Mouse (Mus musculus): ENCODE data around the gene Inhba.
A peak's percentile ranks its signal among the peaks of the same experiment; 100 is the strongest.

The Inhba gene

DNA sequence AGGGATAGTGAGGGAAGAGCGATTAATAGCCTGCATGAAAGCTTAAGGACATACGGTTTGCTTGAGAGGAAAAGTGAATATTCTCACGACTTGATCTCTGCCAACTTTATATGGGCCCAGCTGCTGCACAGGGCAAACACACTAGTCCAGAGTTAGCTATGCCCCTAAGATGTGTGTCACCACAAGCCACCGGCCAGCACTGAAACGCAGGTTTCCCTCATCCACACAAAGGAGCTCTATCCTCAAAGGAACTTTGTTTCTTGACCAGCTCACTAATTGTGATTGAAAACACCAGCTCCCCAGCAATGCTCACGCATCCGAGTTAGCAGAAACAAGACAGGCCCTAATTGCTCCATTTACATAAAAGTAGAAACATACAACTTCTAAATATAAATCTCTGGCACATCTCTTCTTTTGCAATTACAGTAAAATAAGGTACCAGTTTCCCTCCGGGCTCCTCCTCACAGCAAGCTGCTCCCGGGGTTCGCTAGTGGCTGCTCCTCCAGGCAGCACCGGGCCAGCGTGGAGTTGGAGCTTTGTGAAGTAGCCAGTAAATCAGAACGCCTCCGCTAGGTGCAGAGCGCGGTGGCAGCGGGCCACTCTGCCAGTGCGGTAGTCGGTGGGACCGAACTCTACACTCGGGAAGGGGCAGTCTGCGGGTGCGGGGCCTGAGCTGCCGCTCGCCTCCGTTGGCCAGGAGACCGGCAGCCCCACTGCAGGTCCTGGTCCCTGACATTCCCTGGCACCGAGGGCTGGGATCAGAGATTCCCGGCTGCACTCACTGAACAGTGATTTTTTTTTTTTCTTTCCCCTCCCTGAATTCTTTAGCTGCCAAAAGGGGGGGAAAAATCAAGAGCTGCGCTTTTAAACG lies at the start of gene Inhba:
Gene Inhba, plus strand, starts transcription at position 480 of the 871 bp plus-strand sequence.
- peak; percentile 32 for DNase-seq (ENCODE audit: low spot score)

DNA sequence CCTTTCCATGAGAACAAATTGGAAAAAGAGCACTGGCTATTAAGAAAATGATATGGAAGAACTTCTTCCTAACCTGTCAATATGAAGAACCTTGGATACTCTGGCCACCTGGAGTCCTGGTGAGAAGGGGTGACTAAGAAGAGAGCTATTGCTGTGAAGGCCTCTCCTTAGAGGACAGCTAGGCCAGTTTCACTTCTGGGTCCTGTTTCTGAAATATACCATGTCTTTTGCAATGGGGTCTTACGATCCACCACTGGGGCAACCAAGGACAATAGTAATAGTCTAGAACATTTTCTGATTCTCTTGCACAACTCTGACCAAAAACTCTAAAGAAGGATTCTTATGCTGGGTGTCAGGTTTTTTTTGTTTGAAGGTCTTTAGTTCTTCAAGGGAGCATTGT lies 35.1 kb upstream of the Inhba start:
- no peak for DNase-seq (ENCODE audit: low spot score)

DNA sequence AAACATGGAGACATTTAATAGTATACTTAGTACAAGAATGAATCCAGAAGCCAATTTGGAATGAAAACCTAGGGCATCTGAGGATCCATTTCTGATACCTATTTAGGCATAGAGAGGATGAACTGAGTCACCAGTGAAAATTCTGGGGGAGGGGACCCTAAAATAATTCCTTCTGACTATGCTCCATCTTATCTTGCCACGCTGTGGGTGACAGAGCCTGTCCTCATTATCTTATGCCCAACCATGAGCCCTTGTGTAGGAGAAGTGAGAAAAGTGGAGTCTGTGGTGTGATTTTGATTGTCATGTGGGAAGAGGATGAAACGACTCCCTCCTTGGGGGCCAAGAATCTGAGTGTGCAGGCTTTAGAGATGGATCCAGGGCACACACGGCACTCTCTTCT lies 32.1 kb upstream of the Inhba start:
- DNase-seq (ENCODE audit: low spot score) = no peak

DNA sequence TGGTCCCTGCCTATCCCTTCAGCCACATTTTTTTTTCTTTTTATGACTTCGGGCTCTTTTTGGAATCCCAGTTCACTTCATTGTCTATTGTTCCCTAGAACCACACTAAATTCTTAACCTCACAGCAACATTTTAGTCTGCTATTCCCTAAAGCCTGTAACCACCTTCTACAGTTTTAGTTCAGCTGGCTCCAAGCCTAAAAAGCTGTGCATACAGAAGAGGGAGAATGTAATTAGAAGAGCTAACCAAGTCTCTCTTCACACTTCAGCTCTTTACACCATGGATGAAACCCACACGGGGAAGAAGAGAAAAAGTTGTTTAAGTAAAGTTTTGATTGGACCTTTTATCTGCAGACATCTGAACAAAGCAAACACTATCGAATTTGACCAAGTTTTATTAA lies 29.6 kb upstream of the Inhba start:
- no peak for DNase-seq (ENCODE audit: low spot score)

DNA sequence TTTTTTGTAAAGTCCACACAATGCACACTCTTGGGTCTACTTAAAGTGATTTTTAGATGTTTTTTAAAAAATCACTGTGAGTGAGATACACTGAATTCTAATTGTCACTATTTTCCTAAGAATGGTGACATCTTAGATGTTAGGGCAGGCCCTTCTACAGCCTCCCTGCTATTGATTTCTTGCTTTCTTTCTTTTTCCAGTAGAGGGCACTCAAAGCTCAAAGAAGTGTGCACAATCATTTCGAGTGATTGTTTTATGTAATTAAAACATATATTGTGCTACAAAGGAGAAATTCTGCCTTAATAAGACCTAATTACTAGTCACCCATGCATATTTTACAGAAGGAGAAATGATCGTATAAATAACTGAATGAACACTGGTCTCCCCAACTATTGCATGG lies 25.9 kb upstream of the Inhba start:
- DNase-seq (ENCODE audit: low spot score) = no peak

DNA sequence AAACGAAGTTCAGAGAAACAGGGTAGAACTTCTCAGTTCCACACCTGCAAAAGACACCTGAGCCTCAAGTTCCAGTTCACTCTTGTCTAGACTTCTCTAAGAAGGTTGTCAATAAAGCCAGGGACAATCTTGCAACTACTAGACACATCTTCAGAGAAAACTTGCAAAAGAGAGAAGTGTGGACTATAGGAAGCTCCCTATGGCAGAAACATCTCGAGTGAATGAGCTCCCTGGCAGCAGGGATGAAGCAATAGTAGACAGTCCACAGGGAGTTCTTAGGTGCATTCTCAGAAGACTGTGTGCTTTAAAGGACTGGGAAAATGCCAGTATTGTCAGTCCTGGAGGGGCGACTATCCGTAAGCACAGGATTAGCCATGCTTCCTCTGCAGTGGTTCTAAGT lies 25.5 kb upstream of the Inhba start:
- no peak for DNase-seq (ENCODE audit: low spot score)

DNA sequence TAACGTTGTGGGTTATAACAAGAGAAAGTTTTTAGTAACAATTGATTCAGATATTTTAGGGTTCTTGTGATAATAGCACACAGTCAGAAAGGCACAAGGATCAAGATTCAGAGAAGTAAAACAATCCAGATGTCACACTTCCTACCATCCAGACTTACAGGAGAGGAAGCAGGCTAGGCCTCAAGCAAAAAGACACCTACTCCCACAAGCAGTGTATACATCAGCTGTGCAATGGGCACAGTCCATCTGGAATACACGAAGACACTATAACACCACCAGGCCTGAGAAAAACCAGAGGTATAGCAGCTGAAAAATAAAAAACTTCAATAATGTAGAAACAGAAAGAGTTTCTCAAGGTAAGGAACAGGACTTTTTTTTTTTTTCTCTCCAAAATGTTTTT lies 16.3 kb upstream of the Inhba start:
- no peak for DNase-seq (ENCODE audit: low spot score)

DNA sequence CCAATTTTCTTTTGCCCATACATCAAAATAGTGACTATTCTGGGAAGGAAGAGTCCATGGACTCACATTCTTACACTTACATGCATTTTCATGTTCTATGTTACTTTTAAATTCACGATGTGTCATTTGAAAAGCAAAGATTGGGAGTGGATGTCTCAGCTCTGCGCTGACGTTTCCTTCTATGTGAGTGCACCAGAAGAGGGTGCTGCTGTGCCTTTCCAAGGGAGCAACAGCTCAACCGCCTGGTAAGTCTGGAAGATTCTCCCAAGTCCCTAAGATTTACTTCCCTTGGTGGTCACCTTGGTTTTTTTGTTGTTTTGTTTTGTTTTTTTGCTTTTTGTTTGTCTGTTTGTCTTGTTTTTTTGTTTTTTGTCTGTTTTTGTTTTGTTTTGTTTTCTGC lies 6.1 kb upstream of the Inhba start:
- DNase-seq (ENCODE audit: low spot score) = peak; percentile 49

DNA sequence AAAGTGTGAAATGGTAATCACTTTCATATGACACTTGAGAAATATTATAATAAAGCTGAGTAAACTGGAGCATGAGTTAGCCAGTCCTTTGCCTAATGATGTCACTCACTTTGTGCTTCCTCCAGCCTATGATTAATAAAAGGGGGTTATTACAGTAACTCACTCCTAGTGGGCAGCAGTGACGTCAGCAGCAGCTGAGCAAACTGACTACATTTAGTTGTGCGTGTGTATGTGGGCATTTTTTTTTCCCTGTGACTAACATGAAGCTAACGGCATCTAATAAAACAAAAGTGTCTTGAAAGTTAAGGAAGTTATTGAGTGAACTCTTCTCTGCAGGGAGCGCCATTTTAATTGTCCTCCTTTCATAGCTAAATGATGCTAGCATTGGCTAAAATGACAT lies 3.9 kb upstream of the Inhba start:
- DNase-seq (ENCODE audit: low spot score) = no peak

DNA sequence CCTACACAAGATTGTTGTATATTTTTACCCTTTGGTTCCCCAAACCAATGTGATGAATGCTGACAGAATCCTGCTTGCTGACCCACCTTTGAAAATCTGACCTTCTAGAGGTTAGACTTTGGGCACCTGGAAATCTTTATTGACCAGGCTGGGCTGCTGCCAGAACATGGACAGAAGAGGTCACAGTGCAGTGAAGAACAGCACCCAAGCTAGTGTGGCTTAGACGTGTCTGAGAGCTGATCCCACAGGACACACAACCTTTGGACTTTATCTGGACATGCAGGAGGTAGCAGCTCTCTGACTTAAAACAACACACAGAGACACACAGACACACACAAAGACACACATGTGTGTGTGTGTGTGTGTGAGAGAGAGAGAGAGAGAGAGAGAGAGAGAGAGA lies 3.3 kb upstream of the Inhba start:
- DNase-seq (ENCODE audit: low spot score) = no peak

DNA sequence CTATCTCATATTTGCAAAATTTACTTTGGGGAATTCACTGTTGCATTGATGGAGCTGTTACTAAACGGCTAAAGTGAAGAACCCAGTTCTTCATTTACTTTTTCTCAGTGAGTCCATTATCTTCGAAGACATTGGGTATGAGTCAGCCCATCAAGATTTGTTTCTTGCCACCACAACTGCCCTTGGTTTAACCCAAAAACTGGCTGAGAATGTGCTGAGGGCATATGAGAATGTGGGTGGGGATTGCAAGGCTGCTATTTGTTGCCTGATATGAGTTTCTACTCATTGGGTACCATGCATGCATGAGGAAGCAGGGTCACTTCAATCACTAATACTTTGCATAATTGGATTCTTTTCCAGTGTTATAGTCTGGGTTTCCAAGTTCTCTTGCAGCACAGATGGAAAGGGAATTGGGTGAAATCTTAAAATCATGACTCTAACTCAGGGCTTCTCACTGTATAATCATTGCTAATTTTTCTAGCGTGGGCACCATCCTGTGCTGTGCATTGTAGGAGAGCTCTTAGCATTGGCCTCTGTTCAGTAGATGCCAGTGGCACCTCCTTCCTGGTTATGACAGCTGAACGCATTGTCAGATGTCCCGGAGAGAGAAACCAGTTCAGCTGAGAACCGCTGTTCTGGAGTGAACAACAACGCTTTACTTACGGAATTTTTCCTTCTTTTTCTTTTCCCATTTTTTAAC lies 1.7 kb upstream of the Inhba start:
- DNase-seq (ENCODE audit: low spot score) = no peak

DNA sequence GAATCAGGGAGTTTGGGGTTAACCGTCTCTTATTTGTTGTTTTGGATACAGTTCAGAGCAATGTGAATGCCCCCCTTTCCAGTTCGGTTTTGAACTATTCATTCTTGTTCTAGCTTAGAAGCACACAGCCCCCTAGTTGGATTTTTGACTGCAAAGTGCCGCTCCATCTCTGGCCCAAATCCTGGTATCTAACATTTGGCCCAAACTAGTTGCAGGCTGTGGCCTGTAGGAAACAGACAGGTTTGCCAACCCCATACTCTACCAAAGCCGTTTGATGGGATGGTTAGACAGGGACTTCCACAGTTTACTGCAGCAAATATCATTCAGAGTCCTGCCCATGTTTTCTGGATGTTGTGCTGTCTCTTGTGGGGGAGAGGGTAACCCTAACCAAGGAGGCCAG lies 1.1 kb upstream of the Inhba start:
- no peak for DNase-seq (ENCODE audit: low spot score)

DNA sequence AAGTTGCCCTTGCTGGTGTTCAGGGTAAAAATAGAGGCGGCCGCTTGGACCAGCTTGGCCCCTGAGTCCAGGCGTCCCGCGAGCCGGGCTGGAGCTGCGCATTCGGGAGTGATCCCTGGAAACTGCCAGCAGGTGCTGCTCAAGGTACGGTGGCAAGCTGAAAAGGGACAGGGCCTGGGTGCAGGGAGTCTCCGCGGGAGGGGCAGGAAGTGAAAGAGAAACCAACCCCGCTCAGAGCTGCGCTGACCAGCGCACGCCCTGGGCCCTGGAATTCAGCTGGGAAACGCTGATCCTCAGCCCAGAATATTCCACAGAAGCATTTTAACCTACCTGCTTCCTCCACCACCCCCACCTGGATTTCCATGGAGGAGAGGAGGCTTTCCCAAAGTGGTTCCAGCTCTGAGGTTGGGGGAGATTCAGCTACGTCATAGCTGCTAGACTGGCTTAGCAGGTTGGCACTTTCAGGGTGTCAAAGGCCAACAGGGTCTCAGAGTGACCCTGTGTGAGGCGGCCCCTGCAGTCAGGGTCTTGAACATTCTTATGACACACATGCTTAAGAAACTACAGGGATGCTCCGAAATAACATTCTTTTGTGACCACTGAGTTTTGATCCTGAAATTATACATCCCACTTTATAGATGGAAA lies 714 bp downstream of the Inhba start:
- DNase-seq (ENCODE audit: low spot score) = peak; percentile 51

DNA sequence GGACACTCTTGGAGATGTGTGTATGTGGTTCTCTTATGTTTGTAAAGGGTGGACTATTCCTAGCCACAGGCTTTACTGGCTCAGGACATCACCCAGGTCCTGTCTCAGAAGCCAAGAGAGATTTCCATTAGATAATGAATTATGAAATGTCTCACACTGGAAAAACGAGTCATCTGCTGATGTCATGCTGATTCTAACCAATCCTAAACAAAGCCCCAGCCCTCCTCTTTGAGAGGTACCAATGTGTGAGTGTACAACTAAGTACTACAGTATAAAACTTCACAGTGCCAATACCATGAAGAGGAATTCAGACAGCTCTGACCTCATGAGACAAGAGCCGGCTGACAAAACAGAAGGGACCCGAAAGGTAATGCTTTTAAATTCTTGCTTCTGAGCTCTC lies 2.5 kb downstream of the Inhba start:
- DNase-seq (ENCODE audit: low spot score) = no peak

DNA sequence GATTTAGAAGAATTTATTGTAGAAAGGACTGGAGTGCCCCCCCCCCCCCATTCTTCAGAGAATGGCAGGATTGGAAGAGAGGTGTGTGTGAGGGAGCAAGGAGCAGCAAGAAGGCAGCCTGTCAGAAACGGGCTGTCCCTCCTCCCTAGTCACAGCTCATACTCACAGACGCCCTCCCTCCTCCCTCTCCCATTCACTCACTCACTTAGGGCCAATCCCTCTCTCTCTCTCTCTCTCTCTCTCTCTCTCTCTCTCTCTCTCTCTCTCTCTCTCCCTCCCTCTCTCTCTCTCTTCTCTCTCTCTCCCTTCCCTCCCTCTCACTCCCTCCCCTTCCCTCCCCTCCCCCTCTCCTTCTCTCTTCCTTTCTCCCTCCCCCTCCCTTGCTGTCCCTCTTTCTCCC lies 4.9 kb downstream of the Inhba start:
- DNase-seq (ENCODE audit: low spot score) = no peak

DNA sequence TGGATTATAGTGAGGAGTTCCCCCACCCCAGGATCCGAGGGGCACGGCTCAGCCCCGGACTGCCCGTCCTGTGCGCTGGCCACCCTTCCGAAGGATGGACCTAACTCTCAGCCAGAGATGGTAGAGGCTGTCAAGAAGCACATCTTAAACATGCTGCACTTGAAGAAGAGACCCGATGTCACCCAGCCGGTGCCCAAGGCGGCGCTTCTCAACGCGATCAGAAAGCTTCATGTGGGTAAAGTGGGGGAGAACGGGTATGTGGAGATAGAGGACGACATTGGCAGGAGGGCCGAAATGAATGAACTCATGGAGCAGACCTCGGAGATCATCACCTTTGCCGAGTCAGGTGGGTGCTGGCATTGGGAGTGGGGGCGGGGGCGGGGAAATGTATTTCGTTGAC lies 5.7 kb downstream of the Inhba start:
- DNase-seq (ENCODE audit: low spot score) = no peak

DNA sequence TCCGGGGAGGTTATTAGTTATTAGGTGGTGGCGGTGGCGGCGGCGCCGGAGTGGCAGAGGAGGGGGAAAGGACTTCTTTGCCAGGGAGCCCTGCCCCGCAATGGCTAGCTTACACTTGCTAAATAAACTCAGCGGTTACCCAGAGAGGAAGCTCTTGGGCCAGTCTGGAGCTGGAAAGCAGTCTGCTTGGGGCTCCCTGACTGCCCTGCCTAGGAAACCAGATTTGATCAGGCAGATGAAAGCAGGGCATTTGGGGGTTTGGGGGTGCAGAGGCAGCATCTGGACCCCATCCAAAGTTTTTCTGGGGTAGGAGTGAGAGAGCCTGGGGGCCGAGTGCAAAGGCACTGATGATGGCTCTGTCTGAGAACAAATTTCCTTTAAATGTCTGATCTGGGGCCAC lies 6.1 kb downstream of the Inhba start:
- no peak for DNase-seq (ENCODE audit: low spot score)

DNA sequence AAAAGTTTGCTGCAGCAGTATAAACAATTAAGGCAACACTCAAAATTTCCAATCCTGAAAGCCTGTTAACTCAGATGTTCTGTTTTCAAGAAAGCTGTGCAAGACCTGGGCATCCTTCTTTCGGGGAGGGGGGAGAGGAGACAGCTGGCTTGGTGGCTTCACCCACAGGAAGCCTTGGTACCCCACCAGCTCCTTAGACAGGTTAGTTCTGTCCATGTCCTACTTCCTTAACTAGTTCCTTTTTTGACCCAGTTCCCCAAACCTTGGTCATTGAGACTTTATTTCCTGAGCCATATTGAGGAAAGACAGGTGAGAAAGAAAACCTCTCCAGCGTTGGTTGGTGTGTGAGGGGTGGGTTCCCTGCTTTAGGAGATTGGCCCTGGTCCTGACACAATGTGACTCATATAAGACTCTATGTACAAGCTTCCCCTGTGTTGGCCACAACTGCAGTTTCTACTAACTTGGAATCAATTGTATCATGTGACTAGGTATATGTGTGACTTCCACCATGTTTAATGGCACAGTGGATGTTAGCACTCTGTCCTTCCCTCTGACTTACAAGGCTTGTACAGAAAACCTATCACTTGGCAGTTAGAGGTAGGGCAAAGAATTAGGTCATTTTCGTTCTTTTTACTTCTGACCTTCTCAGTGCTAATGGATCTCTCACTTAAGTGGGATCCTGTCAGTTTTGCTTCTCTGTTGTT lies 7.3 kb downstream of the Inhba start:
- DNase-seq (ENCODE audit: low spot score) = no peak

DNA sequence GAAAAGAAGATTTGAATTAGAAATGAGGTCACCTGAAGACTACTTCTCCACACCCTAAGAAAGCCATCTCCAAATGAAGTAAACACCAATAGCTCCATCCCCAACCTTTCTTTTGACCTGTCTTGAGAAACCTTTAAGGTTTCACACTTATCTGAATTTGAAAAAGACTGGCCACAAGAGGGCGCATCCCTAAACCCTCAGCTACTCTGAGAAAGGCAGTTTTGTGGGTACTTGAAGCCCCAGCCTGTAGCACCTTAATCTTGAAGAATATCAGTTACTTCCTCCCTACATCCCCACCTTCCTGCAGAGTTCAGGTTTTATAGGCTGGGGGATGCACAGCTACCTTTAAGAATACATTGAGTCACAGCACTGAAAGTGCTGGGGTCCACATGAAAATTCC lies 9.0 kb downstream of the Inhba start:
- peak; percentile 60 for DNase-seq (ENCODE audit: low spot score)

DNA sequence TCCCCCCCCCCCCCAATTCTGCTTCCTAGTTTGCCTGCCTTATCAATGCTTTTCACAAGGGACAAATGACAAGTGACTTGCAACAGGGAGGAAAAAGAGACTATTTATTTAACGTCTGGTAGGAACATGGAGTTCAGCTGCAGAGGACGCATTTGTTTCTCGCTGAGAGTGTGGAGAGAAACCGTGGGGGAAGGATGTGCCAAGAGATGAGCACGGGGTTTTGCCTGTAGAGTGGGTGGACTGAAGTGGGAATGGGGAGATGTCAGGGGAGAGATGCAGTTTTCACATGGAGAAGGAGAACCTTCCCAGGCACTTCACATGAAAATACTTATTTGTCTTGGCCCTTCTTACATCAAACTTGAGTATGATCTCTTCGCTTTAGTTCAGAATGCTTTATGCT lies 9.5 kb downstream of the Inhba start:
- DNase-seq (ENCODE audit: low spot score) = no peak

DNA sequence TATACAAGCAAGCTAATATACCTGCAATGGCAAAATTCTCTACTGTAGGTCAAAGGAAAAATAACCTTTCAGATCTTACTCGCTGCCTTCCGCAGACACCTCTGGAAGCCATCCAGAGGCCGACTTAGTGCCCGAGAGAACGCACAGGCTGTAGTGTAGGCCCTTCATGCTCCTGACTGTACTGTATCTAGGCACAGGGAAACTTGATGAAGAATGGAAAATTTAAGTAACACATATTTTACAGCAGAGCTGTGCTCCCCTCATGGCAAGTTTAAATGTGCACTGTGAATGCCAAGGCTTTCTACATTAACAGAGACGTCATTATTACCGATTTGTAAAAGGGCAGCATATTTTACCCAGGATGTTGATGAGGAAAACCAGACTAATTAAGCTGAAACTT lies 10.2 kb downstream of the Inhba start:
- DNase-seq (ENCODE audit: low spot score) = no peak

DNA sequence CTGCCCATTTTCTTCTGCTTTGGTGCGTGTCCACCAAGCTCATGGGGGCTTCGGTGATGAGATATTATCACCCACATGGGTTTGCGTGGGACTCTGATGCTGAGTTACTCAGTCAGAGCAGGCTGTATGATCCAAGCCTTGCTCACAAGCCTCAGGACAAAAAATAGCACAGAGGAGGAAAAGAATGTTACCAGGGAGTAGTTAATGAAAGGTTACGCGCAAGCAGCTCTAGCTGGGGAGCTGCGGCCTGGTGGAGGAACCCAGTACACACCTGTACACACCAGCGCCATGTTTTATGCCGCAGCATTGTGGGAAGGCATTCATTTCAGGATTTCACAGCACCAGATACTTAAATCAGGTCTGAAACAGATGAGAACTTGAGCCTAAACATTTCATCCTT lies 10.9 kb downstream of the Inhba start:
- no peak for DNase-seq (ENCODE audit: low spot score)

Measured in layer of hippocampus, adult 11-12 months (tissue).